Mouse (Mus musculus) brown adipose tissue, adult 24 weeks (tissue): ENCODE data around the gene Gm49486. TPM values are rescaled to one million over a fixed set of nuclear protein-coding genes. Genes with fewer than 3 reads are reported as not detected.

Experiments used
- H3K27ac ChIP-seq: fragments of 200-500 bp; replicated peaks from 2 replicates; pipeline ENCODE4 v1.5.1; 2012; ENCODE audit warnings: low read depth, mild to moderate bottlenecking, low read length
- H3K4me1 ChIP-seq: fragments of 200-500 bp; 2 replicates; pipeline ENCODE4 v1.6.1; 2012; ENCODE audit warnings: low read length, mixed read lengths; ENCODE audit not compliant: control insufficient read depth, insufficient read depth, insufficient read length
- H3K4me3 ChIP-seq: fragments of 200-500 bp; 2 replicates; pipeline ENCODE4 v1.5.1; 2012; ENCODE audit warnings: low read depth, mild to moderate bottlenecking, low read length, moderate library complexity; ENCODE audit not compliant: insufficient read depth
- polyA plus RNA-seq: library from polyadenylated mRNA; stranded (reverse); fragments of >200 nt; gene quantifications from 2 replicates; pipeline ENCODE4 v1.2.4, GENCODE M21; 2012; ENCODE audit not compliant: missing spikeins, insufficient read depth, insufficient read length

The Gm49486 gene
- polyA plus RNA-seq = 1.2 TPM in 1 of 2 replicates, not detected in the other

- Histone ChIP-seq H3K27ac (peak within 1 kb of the TSS; percentile 97), H3K4me3 (peak within 1 kb of the TSS; percentile 78), H3K4me1 (peaks cover 4% of the 10 kb centered on the region)
These were observed at the start of gene Gm49486, which contains the start of gene Pick1 for GRCm38 (mm10) chr15:79229058-79229821. Gene Gm49486, plus strand, starts transcription at chr15:79229391. Gene Pick1, plus strand, starts transcription at chr15:79229173.

GRCm38 (mm10) chr15:79185213-79185612 lies 44.0 kb upstream of the Gm49486 start:
- Histone ChIP-seq H3K27ac (no peak overlapping the region), H3K4me1 (no peaks in the 10 kb centered on the region), H3K4me3 (no peak overlapping the region)

GRCm38 (mm10) chr15:79187819-79188218 lies 41.4 kb upstream of the Gm49486 start:
- Histone ChIP-seq H3K27ac (no peak overlapping the region), H3K4me1 (no peaks in the 10 kb centered on the region), H3K4me3 (no peak overlapping the region)

GRCm38 (mm10) chr15:79191426-79191825 lies 37.8 kb upstream of the Gm49486 start:
- Histone ChIP-seq H3K4me3 (no peak overlapping the region), H3K4me1 (no peaks in the 10 kb centered on the region), H3K27ac (no peak overlapping the region)

- H3K4me1 ChIP-seq = no peaks in the 10 kb centered on the region
- H3K27ac ChIP-seq = no peak overlapping the region
- H3K4me3 ChIP-seq = no peak overlapping the region
These were observed 36.7 kb upstream of the Gm49486 start for GRCm38 (mm10) chr15:79192450-79192849.

- Histone ChIP-seq H3K27ac (no peak overlapping the region), H3K4me3 (no peak overlapping the region)
These were observed 36.0 kb upstream of the Gm49486 start for GRCm38 (mm10) chr15:79192885-79193845.

GRCm38 (mm10) chr15:79194048-79194447 lies 35.1 kb upstream of the Gm49486 start:
- no peaks in the 10 kb centered on the region for H3K4me1 ChIP-seq
- no peak overlapping the region for H3K4me3 ChIP-seq
- no peak overlapping the region for H3K27ac ChIP-seq

More at GRCm38 (mm10) chr15:79192885-79193845, 36.0 kb upstream of the Gm49486 start:
- H3K4me1 ChIP-seq = no peaks in the 10 kb centered on the region

- no peak overlapping the region for H3K27ac ChIP-seq
- no peak overlapping the region for H3K4me3 ChIP-seq
- H3K4me1 ChIP-seq = no peaks in the 10 kb centered on the region
These were observed 34.2 kb upstream of the Gm49486 start for GRCm38 (mm10) chr15:79194946-79195345.

- H3K4me3 ChIP-seq = no peak overlapping the region
- no peaks in the 10 kb centered on the region for H3K4me1 ChIP-seq
- no peak overlapping the region for H3K27ac ChIP-seq
These were observed 33.7 kb upstream of the Gm49486 start for GRCm38 (mm10) chr15:79195492-79195891.

GRCm38 (mm10) chr15:79199390-79199976 lies 29.7 kb upstream of the Gm49486 start:
- no peak overlapping the region for H3K27ac ChIP-seq
- no peak overlapping the region for H3K4me3 ChIP-seq
- H3K4me1 ChIP-seq = no peaks in the 10 kb centered on the region

- no peaks in the 10 kb centered on the region for H3K4me1 ChIP-seq
- no peak overlapping the region for H3K4me3 ChIP-seq
- no peak overlapping the region for H3K27ac ChIP-seq
These were observed 27.6 kb upstream of the Gm49486 start for GRCm38 (mm10) chr15:79201491-79202150.

- Histone ChIP-seq H3K27ac (no peak overlapping the region), H3K4me3 (no peak overlapping the region), H3K4me1 (no peaks in the 10 kb centered on the region)
These were observed 26.6 kb upstream of the Gm49486 start for GRCm38 (mm10) chr15:79202575-79202974.

- Histone ChIP-seq H3K4me1 (no peaks in the 10 kb centered on the region), H3K4me3 (no peak overlapping the region), H3K27ac (no peak overlapping the region)
These were observed 21.0 kb upstream of the Gm49486 start for GRCm38 (mm10) chr15:79208211-79208610.

- Histone ChIP-seq H3K4me1 (no peaks in the 10 kb centered on the region), H3K4me3 (peak overlapping the region; percentile 42), H3K27ac (peak overlapping the region; percentile 19; the same call in 1 of the 2 replicates)
These were observed 20.3 kb upstream of the Gm49486 start for GRCm38 (mm10) chr15:79208758-79209439.
